Mouse (Mus musculus) spleen, adult 12 weeks (tissue): ENCODE results near the gene Stk31.
"Not testable (repeated sequence)": the region's sequence is repeated elsewhere in the genome, so short reads cannot be mapped to it uniquely, and the experiment has no call there.

Experiments
- DNase-seq: peaks from one replicate; pipeline ENCODE4 v3.0.0; 2022; ENCODE audit warnings: low spot score

The Stk31 gene

DNA sequence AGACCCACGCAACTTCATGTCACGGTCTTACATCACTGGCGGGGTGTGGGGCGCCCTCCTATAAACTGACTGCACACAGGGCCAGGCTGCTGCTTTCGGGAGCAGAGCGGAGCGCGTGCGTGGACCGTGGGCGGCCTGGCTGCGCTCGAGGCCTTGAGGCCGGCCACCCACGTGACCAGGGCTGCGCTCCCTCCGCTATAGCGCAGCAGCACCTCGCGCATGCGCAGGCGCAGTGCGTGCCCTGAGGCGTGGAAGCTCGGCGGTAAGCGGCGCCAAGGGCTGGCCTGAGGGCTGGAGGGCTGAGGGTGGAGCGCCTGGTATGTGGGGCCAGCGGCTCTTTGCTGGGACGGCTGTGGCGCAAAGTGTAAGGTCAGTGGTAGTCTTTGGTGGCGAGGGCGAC is at the start of gene Stk31:
TSS of gene Stk31 (plus strand) at position 289 of the 400 bp plus-strand sequence.
- DNase-seq: no peak

DNA sequence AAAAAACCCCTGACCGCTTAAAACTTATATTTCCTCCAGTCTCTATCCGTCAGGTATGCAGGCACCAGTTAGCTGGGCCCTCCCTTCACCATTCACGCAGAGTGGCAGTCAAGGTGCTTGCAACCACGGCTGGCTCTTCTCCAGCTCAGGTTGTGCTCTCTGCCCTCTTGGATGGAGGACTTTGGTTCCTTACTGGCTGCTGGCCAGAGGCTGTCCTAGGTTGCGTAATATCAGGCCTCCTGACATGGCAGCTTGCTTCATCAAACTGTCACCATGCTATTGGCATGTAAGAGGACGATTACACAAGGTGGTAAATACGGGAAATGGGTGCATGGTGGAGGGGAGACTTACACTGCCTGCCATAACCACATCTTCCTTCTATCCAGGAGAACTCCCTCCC is 45.6 kb upstream of the Stk31 start:
- DNase-seq: no peak

DNA sequence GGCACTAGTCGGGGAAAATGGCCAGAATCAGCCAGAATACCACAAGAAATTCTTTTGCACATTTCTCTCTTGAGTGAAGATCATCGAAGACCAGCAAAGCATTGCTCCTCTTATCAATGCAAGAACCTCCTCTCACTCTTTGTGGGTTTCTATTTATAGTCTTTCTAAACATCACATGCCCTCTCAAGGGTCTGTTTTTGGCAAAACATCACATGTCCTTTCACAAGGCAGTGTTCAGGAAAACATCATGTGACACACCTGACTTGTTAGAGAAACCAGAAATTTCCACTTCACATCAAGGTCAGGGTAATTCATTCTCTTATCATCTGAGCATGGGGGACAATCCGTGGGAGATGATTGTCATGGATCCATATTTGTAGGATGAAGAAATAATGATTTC is 40.8 kb upstream of the Stk31 start:
- no peak for DNase-seq

DNA sequence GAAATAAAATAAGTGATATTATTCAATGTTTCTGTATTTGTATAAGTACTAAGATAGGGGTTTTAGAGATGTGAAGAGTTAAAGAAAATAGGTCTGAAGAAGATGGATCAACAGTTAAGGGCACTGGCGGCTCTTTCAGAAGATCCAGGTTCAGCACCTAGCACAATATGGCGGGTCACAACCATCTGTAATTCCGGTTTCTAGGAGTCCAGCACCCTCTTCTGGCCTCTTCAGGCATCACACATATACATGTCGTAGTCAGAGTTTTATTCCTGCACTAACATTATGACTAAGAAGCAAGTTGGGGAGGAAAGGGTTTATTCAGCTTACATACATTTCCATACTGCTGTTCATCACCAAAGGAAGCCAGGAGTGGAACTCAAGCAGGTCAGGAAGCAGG is 40.2 kb upstream of the Stk31 start:
- DNase-seq: no peak

DNA sequence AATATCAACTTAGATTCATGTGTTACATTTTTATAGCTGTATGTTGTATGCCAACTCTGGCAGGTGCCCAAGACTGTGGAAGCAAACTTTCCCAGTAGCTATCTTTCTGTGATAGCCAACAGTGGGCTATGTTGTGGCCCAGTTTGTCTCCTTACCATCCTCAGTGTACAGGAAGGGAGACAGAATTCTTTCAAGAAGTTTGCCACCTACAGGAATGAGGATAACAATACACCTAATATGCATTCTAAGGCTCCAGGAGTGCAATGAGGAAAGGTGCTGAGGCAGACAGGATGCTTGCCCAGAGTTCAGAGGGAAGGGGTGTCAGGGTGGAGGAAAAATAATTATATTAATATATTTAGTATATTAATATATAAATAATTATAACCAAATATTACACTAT is 35.0 kb upstream of the Stk31 start:
- no peak for DNase-seq

DNA sequence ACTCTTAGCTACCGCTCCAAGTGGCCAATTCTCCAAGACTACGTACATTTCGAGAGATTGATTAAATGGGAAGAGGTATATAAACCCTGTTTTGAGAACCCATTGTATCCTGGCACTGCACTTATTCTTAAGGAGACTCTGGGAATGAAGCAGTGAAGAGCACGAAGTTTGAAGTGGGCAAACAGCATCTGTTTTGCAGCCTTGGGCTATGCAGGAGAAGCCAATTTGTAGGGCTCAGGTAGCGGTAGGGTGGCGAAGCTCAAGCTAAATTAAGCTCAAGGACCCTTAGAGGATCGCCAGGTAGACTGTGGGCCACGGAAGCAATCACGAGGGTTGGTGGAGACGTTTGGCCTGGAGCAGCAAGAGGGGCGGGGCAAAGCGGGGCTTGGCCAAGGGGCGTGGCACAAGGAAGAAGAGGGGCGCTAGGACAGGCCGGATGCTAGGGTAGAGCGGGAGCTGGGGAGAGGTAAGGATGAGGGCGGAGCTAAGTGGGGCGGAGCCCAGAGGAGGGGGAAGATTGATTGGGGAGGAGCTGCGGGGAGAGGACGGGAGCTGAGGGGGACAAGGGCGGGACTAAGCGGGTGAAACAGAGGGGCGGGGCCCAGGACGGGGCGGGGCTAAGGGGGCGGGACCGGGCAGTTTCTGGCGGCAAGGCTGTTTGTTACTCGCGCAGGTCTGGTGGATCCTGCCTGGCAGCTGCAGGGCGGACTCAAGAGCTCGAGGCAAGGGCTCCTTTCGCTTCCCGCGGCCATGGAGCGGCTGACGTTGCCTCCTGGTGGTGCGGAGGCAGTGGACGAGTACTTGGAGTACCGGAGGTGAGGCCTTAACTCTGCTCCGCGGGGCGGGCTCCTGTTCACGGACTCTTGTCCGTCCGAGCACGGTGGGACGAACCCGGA is 28.0 kb upstream of the Stk31 start, which contains the start of gene Fam221a:
TSS of gene Fam221a (plus strand) at position 581 of the 896 bp plus-strand sequence.
- DNase-seq: peak; percentile 75

DNA sequence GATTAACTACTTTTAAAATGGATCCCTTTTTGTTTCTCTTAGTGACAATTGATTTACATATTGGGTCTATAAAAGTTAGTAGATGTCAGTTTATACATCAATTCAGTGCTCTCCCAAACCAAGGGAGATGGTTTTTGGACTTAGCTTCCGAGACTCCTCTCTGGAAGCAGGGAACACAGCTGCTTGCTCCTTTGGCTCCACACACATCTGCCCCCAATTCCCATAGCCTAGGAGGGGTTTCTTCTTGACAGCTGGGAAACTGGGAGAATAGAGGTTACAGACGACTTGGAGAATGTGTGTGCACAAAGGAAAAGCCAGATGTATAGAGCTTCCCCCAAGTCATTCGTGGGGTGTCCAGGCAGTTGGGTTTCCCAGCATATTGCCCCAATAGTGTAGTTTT is 27.2 kb upstream of the Stk31 start:
- DNase-seq: no peak

DNA sequence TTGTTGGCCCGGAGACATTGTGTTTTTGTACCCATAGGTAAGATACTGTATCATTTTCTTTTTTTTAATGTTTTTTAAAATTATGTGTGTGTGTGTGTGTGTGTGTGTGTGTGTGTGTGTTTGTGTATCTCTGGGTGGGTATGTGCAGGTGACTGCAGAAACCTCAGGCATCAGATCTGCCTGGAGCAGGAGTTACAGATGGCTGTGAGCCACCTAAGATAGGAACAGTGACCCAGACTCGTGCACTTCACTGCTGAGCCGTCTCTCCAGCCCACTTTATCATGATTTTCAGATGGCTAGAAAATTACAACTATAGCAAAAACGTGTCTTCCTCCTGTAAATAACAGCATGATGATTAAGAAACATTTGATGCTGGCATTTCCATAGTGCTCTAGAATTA is 22.7 kb upstream of the Stk31 start:
- no peak for DNase-seq

DNA sequence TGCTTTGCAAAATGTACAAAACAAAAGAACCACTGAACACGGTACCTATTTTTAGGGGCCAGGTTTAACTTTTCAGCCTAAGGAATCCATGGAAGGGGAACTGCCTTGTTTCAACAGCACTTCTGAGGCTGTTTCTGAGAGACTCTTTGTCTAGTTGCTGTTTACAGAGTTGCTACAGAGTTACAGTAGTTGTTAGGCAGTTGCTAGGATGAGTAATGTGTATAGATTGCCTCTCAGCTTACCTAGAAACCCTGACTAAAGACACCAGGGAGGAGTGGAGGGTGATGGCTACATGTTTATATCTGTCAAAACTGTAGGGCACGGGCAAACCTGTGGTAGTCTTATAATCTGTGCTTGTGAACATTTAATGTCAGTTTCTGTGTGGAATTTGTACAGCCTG is 21.5 kb upstream of the Stk31 start:
- no peak for DNase-seq

DNA sequence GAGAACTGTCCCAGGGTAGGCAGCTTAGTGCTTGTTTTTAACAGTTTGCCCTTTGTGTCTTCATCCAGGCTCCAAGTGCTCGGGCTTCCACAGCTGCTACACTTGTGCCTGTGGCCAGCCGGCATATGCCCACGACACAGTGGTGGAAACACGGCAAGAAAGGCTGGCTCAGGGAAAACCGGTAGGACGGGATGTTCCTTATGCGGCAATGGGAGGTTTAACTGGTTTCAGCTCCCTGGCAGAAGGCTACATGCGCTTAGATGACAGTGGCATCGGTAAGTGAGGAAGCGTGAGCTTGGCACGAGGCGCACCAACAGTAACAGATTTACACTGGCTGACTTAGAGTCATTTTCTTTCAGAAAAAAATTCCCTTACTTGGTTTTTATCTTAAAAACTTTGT is 17.1 kb upstream of the Stk31 start:
- no peak for DNase-seq

DNA sequence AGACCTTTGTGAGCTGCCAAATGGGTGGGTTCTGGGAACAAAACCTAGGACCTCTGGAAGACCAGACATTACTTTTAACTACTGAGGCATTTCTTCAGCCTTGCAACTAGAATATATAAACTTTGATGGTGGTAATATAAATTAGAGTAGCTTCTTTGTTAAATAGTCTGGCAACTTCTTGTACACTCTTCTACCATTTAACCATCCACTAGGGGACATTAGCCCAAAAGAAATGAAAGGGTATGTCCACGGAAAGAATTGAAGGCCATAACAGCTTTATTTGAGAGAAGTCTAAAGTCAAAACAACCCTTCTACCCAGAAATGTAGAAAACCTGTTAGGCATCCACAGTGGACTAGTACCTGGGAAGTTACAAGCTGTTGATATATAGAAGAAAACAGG is 1.1 kb upstream of the Stk31 start:
- no peak for DNase-seq

DNA sequence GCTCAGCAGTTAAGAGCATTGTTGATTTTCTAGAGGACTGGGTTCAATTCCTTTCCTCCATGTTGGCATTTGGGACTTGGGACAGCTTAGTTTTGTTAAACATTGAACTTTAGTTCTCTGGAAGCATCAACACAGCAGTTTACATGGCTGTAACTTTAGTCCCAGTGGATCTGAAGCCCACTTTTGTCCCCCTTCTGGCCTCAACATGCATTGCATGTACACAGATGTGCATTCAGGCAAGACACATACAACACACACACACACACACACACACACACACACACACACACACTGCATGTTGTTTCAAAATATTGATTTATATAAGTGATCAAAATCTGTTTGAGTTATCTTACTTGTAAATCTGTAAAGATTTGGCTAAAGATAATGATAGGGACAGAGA is 2.1 kb downstream of the Stk31 start:
- DNase-seq: no peak

DNA sequence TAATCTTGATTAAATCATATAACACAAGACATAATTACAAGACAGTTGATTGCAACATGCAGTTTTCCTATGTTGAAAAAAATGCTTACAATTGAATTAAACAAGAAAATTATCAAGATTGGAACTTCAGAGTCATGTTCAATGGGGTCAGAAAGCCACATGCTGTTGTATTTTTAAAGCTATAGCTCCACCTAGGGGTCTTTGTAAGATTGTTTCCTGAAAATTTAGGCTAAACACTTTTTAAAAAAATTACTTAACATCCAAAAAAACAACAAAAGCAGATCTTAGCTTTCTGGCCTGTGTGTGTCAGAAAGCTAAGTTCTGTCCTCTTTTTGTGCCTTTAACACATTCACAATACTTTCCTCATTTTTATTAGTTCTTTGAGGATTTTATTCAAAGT is 3.0 kb downstream of the Stk31 start:
- DNase-seq: no peak

DNA sequence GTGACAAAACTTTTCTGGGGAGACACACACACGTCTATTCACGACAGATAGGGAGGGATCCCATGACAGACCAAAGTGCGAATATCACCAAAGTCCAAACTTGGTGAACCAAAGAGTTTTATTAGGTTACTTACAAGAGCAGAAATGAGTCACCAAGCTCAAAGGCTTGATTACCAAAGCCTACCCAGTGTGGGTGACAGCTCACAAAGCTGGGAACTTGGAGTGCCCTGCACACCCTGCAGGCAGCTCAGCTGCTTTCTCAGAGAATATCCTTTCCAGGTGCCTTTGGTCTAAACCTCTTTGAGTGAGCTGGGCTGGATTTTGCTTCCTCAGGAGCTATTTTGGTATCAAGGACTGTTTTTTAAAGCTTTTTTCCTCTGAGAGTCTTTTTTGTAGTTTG is 15.4 kb downstream of the Stk31 start:
- DNase-seq: no peak

DNA sequence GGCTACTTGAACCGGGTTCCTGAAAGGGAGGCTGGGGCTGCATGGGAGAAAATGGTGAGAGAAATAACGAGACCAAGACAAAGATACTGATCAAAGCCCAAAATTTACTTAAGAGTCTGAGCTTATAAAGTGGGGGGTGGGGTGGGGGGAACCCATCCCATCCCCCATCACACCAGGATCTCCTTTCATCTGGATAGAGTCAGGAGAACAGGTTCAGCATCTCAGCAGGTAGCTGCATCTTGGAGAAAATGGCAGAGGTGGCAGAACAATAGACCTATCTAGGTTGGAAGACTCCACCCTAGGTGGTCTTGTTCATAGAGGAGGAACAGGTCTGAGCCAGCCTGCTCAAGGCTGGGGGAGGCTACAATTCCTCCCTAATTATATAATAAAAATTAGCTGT is 17.6 kb downstream of the Stk31 start:
- DNase-seq: not testable (repeated sequence)

DNA sequence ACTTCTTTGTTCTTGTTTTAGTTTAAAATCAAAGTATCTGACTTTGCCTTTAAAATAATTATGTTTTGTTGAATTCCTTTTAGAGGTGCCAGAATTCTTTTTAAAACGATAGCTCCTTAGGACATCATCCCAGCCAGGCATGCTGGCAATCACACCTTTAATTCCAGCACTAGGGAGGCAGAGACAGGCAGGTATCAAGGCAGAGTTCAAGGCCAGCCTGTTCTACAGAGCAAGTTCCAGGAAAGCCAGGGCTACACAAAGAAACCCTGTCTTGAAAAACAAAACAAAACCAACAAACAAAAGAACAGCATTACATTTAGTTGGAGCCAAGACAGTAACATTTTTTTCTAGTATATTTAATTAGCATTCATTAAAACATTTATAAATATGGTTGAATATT is 20.6 kb downstream of the Stk31 start:
- no peak for DNase-seq

DNA sequence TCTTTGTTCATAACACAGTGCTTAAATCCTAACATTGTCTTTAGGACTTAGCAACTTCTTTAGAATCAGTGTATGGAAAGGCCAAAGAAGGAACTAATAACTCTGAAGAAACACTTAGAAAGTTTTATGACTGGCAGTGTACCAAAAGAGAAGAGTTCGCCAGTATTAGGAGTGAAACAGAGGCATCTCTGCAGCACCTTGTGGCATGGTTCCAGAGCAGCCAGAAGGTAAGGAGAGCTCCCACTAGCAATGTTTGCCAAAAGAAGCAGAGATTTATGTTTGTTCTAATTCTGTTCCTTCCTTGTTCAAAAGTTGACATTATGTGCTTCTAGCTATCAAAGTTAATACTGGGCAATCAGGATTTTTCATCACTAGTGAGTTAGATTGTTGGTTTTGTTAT is 41.9 kb downstream of the Stk31 start:
- DNase-seq: no peak

DNA sequence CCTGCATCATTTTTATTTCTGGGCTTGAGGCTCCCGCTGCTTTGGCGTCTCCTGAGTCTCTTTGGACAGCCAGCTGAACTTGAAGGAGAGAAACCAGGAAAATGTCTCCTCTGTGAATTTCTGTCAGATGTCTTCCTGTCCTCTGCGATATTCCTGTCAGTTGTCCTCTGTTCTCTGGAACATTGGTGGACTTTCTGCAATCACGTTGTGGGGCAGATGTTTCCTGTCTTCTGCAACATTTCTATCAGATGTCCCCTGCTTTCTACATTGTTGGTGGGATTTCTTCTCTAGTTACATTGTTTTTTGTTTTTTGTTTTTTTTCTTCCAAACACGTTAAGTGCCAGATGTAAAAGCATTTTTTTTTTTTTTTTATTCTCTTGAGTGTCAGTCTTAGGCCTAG is 62.7 kb downstream of the Stk31 start:
- no peak for DNase-seq

DNA sequence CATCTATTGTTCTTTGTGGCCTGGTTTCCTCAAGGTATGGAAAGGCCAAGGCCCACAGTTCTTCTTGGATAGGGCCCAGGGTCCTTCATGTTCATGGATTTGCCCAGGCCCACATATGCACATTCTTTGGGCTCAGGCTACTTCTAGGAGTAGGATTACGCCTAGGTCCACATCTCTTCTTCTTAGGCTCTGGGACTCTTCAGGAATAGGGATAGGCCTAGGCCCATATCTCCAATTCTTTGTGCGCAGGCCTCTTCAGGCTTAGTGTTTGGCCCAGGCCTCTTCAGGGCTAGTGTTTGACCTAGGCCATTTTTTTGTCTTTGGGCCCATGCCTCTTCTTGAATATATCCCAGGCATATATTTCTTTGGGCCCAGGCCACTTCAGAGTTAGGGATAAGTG is 87.8 kb downstream of the Stk31 start:
- DNase-seq: no peak

DNA sequence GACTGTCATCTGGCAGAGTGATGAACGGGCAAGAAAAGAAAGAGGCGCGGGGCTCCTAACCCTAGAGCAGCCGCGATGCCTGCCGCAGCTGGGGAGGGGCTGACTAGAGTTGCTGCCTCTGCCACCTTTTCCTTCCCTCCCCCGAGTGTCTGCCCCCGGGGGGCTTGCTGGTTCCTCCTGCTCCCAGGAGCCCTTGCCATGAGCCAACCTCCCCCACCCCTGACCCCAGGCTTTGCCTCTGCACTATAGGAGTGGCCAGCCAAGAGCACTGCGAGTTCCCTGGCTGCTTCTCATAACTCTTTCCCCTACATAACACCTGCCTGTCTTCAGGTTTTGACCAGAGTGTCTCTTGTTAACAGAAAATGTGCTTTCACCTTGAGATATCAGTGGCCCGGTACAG is 96.1 kb downstream of the Stk31 start:
- DNase-seq: no peak

DNA sequence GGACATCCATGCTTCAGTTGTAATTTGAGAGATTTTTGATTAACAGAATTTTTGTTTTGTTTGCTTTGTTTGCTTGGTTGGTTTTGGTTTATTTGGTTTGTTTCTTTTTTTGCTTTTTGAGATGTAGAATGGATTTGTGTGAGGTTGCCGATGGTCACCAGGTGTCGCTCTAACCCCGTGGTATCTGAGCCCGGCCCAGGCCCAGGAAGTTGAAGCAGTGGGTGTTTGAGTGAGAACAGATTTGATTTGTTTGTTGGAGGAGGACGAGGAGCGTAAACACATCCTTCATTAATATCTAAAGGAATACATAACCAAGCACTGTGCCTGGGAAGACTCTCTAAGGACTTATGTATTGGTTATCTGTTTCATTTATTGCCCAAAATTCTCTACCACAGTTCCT is 123.6 kb downstream of the Stk31 start:
- peak; percentile 7 for DNase-seq
